ENCODE assay signal across 15 mouse cellular contexts in genomic region chr7:28950346-28951037, GRCm38 (mm10). TPM values are rescaled to one million over a fixed set of nuclear protein-coding genes. Genes with fewer than 3 reads are reported as not detected.
A peak's percentile ranks its signal among the peaks of the same experiment; 100 is the strongest.
DNase-seq lines count a peak whose midpoint lies in the region; ATAC-seq and TF ChIP-seq lines count a peak whose summit lies in the region.
"Had no signal": no experiment of that assay in that cellular context is flagged by ENCODE, and none has a peak within 500 bp of the region (broad histone marks: within the 10 kb centered on the region; RNA-seq: fewer than 3 reads in every experiment).

No protein-coding gene starts in this region.

- H3K27me3 ChIP-seq in heart, embryonic 10.5 days (ENCODE audit: insufficient read depth, poor library complexity, severe bottlenecking) = no peaks in the 10 kb centered on the region
- H3K27me3 ChIP-seq in liver, embryonic 13.5 days = no peaks in the 10 kb centered on the region
- H3K27me3 ChIP-seq in liver, postnatal 0 days (ENCODE audit: insufficient read depth, low read length) = no peaks in the 10 kb centered on the region
- H3K27me3 ChIP-seq in intestine, embryonic 16.5 days (replicated peaks; ENCODE audit: control insufficient read depth, insufficient read depth, low read length) = no peaks in the 10 kb centered on the region
- H3K27me3 ChIP-seq in stomach, embryonic 15.5 days (replicated peaks) = no peaks in the 10 kb centered on the region
- H3K27me3 ChIP-seq: midbrain, embryonic 12.5 days had no signal

- intact Hi-C loops in heart, postnatal 10 days (cut with DNase I) = loop anchor here (10.0 kb wide), 1 partner anchor 576 kb away; the partner anchor contains the start of gene Plekhg2

- no peak for TF ChIP-seq CTCF in liver, postnatal 0 days (IDR thresholded peaks at IDR 0.05; ENCODE audit: low read depth)

- peaks cover 94% of the 10 kb centered on the region for H3K4me1 ChIP-seq in heart, embryonic 10.5 days
- peaks cover 100% of the 10 kb centered on the region for H3K4me1 ChIP-seq in liver, embryonic 13.5 days (replicated peaks)
- H3K4me1 ChIP-seq in liver, postnatal 0 days (ENCODE audit: insufficient read depth) = peaks cover 88% of the 10 kb centered on the region
- peaks cover 85% of the 10 kb centered on the region for H3K4me1 ChIP-seq in intestine, embryonic 16.5 days (ENCODE audit: control insufficient read depth, insufficient read depth, low read length)
- peaks cover 74% of the 10 kb centered on the region for H3K4me1 ChIP-seq in stomach, embryonic 15.5 days

- no peaks in the 10 kb centered on the region for H3K9me3 ChIP-seq in heart, embryonic 10.5 days
- no peaks in the 10 kb centered on the region for H3K9me3 ChIP-seq in liver, embryonic 13.5 days (replicated peaks)
- no peaks in the 10 kb centered on the region for H3K9me3 ChIP-seq in liver, postnatal 0 days (ENCODE audit: low read length)
- H3K9me3 ChIP-seq in intestine, embryonic 16.5 days (ENCODE audit: control insufficient read depth, low read length) = no peaks in the 10 kb centered on the region
- H3K9me3 ChIP-seq in stomach, embryonic 15.5 days = no peaks in the 10 kb centered on the region
- H3K9me3 ChIP-seq: midbrain, embryonic 12.5 days had no signal

- peak overlapping the region; percentile 13; the same call in 1 of the 2 replicates for H3K27ac ChIP-seq in heart, embryonic 10.5 days
- peak overlapping the region; percentile 92; the same call in 1 of the 2 replicates for H3K27ac ChIP-seq in liver, embryonic 13.5 days
- no peak overlapping the region for H3K27ac ChIP-seq in liver, postnatal 0 days (ENCODE audit: low read depth)
- H3K27ac ChIP-seq in intestine, embryonic 16.5 days (ENCODE audit: low read length) = peak overlapping the region; percentile 81
- H3K27ac ChIP-seq in stomach, embryonic 15.5 days = peak overlapping the region; percentile 64; the same call in 1 of the 2 replicates
- H3K27ac ChIP-seq: midbrain, embryonic 12.5 days had no signal

- TF ChIP-seq EP300 in liver, postnatal 0 days (IDR thresholded peaks at IDR 0.05; ENCODE audit: low read depth) = no peak

- no peak for DNase-seq in heart, embryonic 10.5 days (ENCODE audit: low spot score)
- DNase-seq in heart, postnatal 10 days = no peak
- no peak for DNase-seq in liver, embryonic 13.5 days
- no peak for DNase-seq in liver, postnatal 0 days
- no peak for DNase-seq in layer of hippocampus, postnatal 10 days (ENCODE audit: low spot score in 2 of 2)
- DNase-seq in testis, postnatal 14 days (ENCODE audit: low spot score) = no peak
- DNase-seq: cerebellum, adult 9-10 months; heart, adult 18-20 months; kidney, postnatal 14 days; lung, postnatal 4 days; thymus, postnatal 36 days had no signal

- 90% methylated on average over 10 of the region's 10 CpGs for WGBS in heart, embryonic 10.5 days
- 82% methylated on average over 10 of the region's 10 CpGs for WGBS in liver, embryonic 13.5 days (ENCODE audit: insufficient replicate concordance)
- 83% methylated on average over 10 of the region's 10 CpGs for WGBS in liver, postnatal 0 days (ENCODE audit: insufficient replicate concordance)
- WGBS in intestine, embryonic 16.5 days = 69% methylated on average over 10 of the region's 10 CpGs
- 80% methylated on average over 10 of the region's 10 CpGs for WGBS in stomach, embryonic 15.5 days

- peak overlapping the region; percentile 14; the same call in 1 of the 2 replicates for H3K9ac ChIP-seq in liver, embryonic 13.5 days
- H3K9ac ChIP-seq in liver, postnatal 0 days (replicated peaks) = no peak overlapping the region
- no peak overlapping the region for H3K9ac ChIP-seq in intestine, embryonic 16.5 days (ENCODE audit: low read depth, low read length)
- no peak overlapping the region for H3K9ac ChIP-seq in stomach, embryonic 15.5 days
- H3K9ac ChIP-seq: midbrain, embryonic 12.5 days had no signal

- no peak overlapping the region for H3K4me3 ChIP-seq in heart, embryonic 10.5 days
- H3K4me3 ChIP-seq in liver, embryonic 13.5 days (replicated peaks) = no peak overlapping the region
- H3K4me3 ChIP-seq in liver, postnatal 0 days (ENCODE audit: low read depth, low read length) = no peak overlapping the region
- no peak overlapping the region for H3K4me3 ChIP-seq in intestine, embryonic 16.5 days (ENCODE audit: low read length)
- no peak overlapping the region for H3K4me3 ChIP-seq in stomach, embryonic 15.5 days (replicated peaks)
- H3K4me3 ChIP-seq: midbrain, embryonic 12.5 days; myocyte had no signal

- H3K4me2 ChIP-seq in liver, embryonic 13.5 days = no peak overlapping the region
- H3K4me2 ChIP-seq in liver, postnatal 0 days (ENCODE audit: low read depth, low read length) = no peak overlapping the region
- H3K4me2 ChIP-seq in intestine, embryonic 16.5 days (ENCODE audit: low read depth, low read length) = peak overlapping the region; percentile 26; the same call in 1 of the 2 replicates
- H3K4me2 ChIP-seq in stomach, embryonic 15.5 days = no peak overlapping the region
- H3K4me2 ChIP-seq: midbrain, embryonic 12.5 days had no signal

- ATAC-seq in liver, embryonic 13.5 days (ENCODE audit: low read depth) = no peak
- ATAC-seq in liver, postnatal 0 days = no peak
- ATAC-seq in intestine, embryonic 16.5 days = peak; percentile 70
- no peak for ATAC-seq in stomach, embryonic 15.5 days (ENCODE audit: insufficient read depth, low FRiP score, low read depth)

- H3K36me3 ChIP-seq in heart, embryonic 10.5 days = peaks cover 19% of the 10 kb centered on the region
- peaks cover 57% of the 10 kb centered on the region for H3K36me3 ChIP-seq in liver, embryonic 13.5 days
- H3K36me3 ChIP-seq in liver, postnatal 0 days (replicated peaks; ENCODE audit: insufficient read depth, low read length) = peaks cover 12% of the 10 kb centered on the region
- H3K36me3 ChIP-seq in intestine, embryonic 16.5 days (ENCODE audit: control insufficient read depth, insufficient read depth, low read length) = peaks cover 3% of the 10 kb centered on the region; the same call in 1 of the 2 replicates
- no peaks in the 10 kb centered on the region for H3K36me3 ChIP-seq in stomach, embryonic 15.5 days
- H3K36me3 ChIP-seq: midbrain, embryonic 12.5 days had no signal

RNA-seq across cellular contexts. Expression of gene Actn4, which starts 11.6 kb away (rescaled TPM):
- polyA plus RNA-seq in heart, embryonic 10.5 days (2016; fragmentation: Nextera tagmentation; extraction: Ambion mirVana) = 319 and 371 TPM in 2 replicates
- total RNA-seq in heart, postnatal 10 days (2021) = 100 to 1,000 TPM; 173 to 174 TPM
- polyA plus RNA-seq in liver, embryonic 13.5 days (2015; fragmentation: Nextera tagmentation; extraction: Ambion mirVana) = 116 and 131 TPM in 2 replicates
- polyA plus RNA-seq in liver, postnatal 0 days (2015; fragmentation: Nextera tagmentation; extraction: Ambion mirVana) = 76.3 and 81.2 TPM in 2 replicates
- polyA plus RNA-seq in intestine, embryonic 16.5 days (2015; fragmentation: Nextera tagmentation; extraction: Ambion mirVana) = 402 and 447 TPM in 2 replicates
- polyA plus RNA-seq in stomach, embryonic 15.5 days (2015; fragmentation: Nextera tagmentation; extraction: Ambion mirVana) = 319 and 341 TPM in 2 replicates
- 100 to 1,000 TPM; 128 to 129 TPM for total RNA-seq in layer of hippocampus, postnatal 10 days (2021)

RNA-seq across cellular contexts. Expression of gene Eif3k, which starts 31.2 kb away (rescaled TPM):
- polyA plus RNA-seq in heart, embryonic 10.5 days (2016; fragmentation: Nextera tagmentation; extraction: Ambion mirVana) = 289 and 329 TPM in 2 replicates
- total RNA-seq in heart, postnatal 10 days (2021) = 100 to 1,000 TPM; 185 to 188 TPM
- 294 and 308 TPM in 2 replicates for polyA plus RNA-seq in liver, embryonic 13.5 days (2015; fragmentation: Nextera tagmentation; extraction: Ambion mirVana)
- 162 and 166 TPM in 2 replicates for polyA plus RNA-seq in liver, postnatal 0 days (2015; fragmentation: Nextera tagmentation; extraction: Ambion mirVana)
- polyA plus RNA-seq in intestine, embryonic 16.5 days (2015; fragmentation: Nextera tagmentation; extraction: Ambion mirVana) = 355 and 362 TPM in 2 replicates
- 370 and 373 TPM in 2 replicates for polyA plus RNA-seq in stomach, embryonic 15.5 days (2015; fragmentation: Nextera tagmentation; extraction: Ambion mirVana)
- 100 to 1,000 TPM; 177 to 178 TPM for total RNA-seq in layer of hippocampus, postnatal 10 days (2021)

RNA-seq across cellular contexts. Expression of gene Map4k1, which starts 31.4 kb away (rescaled TPM):
- 9.9 and 14.3 TPM in 2 replicates for polyA plus RNA-seq in heart, embryonic 10.5 days (2016; fragmentation: Nextera tagmentation; extraction: Ambion mirVana)
- total RNA-seq in heart, postnatal 10 days (2021) = 1 to 10 TPM; 2.0 to 2.2 TPM
- 27.4 and 29.1 TPM in 2 replicates for polyA plus RNA-seq in liver, embryonic 13.5 days (2015; fragmentation: Nextera tagmentation; extraction: Ambion mirVana)
- 11.9 and 16.5 TPM in 2 replicates for polyA plus RNA-seq in liver, postnatal 0 days (2015; fragmentation: Nextera tagmentation; extraction: Ambion mirVana)
- polyA plus RNA-seq in intestine, embryonic 16.5 days (2015; fragmentation: Nextera tagmentation; extraction: Ambion mirVana) = 6.9 and 7.3 TPM in 2 replicates
- 7.8 and 9.3 TPM in 2 replicates for polyA plus RNA-seq in stomach, embryonic 15.5 days (2015; fragmentation: Nextera tagmentation; extraction: Ambion mirVana)
- 1 to 10 TPM; 4.6 to 5.8 TPM for total RNA-seq in layer of hippocampus, postnatal 10 days (2021)
